In genomic region chr9:109092799-109093198, GRCm38 (mm10) we compare ENCODE assay signal across 15 mouse cellular contexts. TPM values are rescaled to one million over a fixed set of nuclear protein-coding genes. Genes with fewer than 3 reads are reported as not detected.
A peak's percentile ranks its signal among the peaks of the same experiment; 100 is the strongest.
DNase-seq lines count a peak whose midpoint lies in the region; ATAC-seq lines count a peak whose summit lies in the region.
"Had no signal": no experiment of that assay in that cellular context is flagged by ENCODE, and none has a peak within 500 bp of the region (broad histone marks: within the 10 kb centered on the region; RNA-seq: fewer than 3 reads in every experiment).

No protein-coding gene starts in this region.

- 0 out of 2 replicates have a peak overlapping the region, but pooled peaks have one; percentile 6 for H3K27ac ChIP-seq in heart, embryonic 11.5 days (ENCODE audit: low read depth, low read length)
- peak overlapping the region; percentile 28; the same call in 1 of the 2 replicates for H3K27ac ChIP-seq in neural tube, embryonic 13.5 days (replicated peaks)
- H3K27ac ChIP-seq in neural tube, embryonic 15.5 days (replicated peaks), result no peak overlapping the region
- peak overlapping the region; percentile 70 for H3K27ac ChIP-seq in liver, embryonic 12.5 days
- H3K27ac ChIP-seq: forebrain, embryonic 13.5 days; left cerebral cortex, adult 2 months had no signal

- WGBS in heart, embryonic 11.5 days (ENCODE audit: insufficient replicate concordance), result 53% methylated on average over 6 of the region's 6 CpGs
- 46% methylated on average over 6 of the region's 6 CpGs for WGBS in neural tube, embryonic 13.5 days
- 51% methylated on average over 6 of the region's 6 CpGs for WGBS in neural tube, embryonic 15.5 days
- WGBS in liver, embryonic 12.5 days (ENCODE audit: insufficient replicate concordance), result 65% methylated on average over 6 of the region's 6 CpGs

- no peaks in the 10 kb centered on the region for H3K27me3 ChIP-seq in heart, embryonic 11.5 days (ENCODE audit: control insufficient read depth, insufficient read depth, low read length)
- no peaks in the 10 kb centered on the region for H3K27me3 ChIP-seq in neural tube, embryonic 13.5 days
- H3K27me3 ChIP-seq in neural tube, embryonic 15.5 days (replicated peaks), result no peaks in the 10 kb centered on the region
- peaks cover 54% of the 10 kb centered on the region for H3K27me3 ChIP-seq in liver, embryonic 12.5 days (replicated peaks)
- H3K27me3 ChIP-seq: forebrain, embryonic 13.5 days had no signal

- no peaks in the 10 kb centered on the region for H3K9me3 ChIP-seq in heart, embryonic 11.5 days (replicated peaks; ENCODE audit: control insufficient read depth, low read length)
- no peaks in the 10 kb centered on the region for H3K9me3 ChIP-seq in neural tube, embryonic 13.5 days
- no peaks in the 10 kb centered on the region for H3K9me3 ChIP-seq in neural tube, embryonic 15.5 days (replicated peaks)
- no peaks in the 10 kb centered on the region for H3K9me3 ChIP-seq in liver, embryonic 12.5 days (replicated peaks)
- H3K9me3 ChIP-seq: forebrain, embryonic 13.5 days had no signal

- H3K9ac ChIP-seq in heart, embryonic 11.5 days (ENCODE audit: low read depth, low read length), result 0 out of 2 replicates have a peak overlapping the region, but pooled peaks have one; percentile 16
- H3K9ac ChIP-seq in neural tube, embryonic 13.5 days, result no peak overlapping the region
- H3K9ac ChIP-seq in neural tube, embryonic 15.5 days (replicated peaks), result no peak overlapping the region
- H3K9ac ChIP-seq in liver, embryonic 12.5 days, result no peak overlapping the region
- H3K9ac ChIP-seq: forebrain, embryonic 13.5 days had no signal

- H3K4me2 ChIP-seq in heart, embryonic 11.5 days, result no peak overlapping the region
- no peak overlapping the region for H3K4me2 ChIP-seq in neural tube, embryonic 13.5 days
- no peak overlapping the region for H3K4me2 ChIP-seq in neural tube, embryonic 15.5 days
- H3K4me2 ChIP-seq in liver, embryonic 12.5 days, result no peak overlapping the region
- H3K4me2 ChIP-seq: forebrain, embryonic 13.5 days had no signal

- DNase-seq in heart, postnatal 25 days (ENCODE audit: low spot score), result no peak
- no peak for DNase-seq in right cerebral cortex, postnatal 4 days
- no peak for DNase-seq in cerebellum, postnatal 36 days
- DNase-seq: B cell, adult 2 months; cerebellum, adult 11-12 months; gastrocnemius, postnatal 14 days; heart, postnatal 14 days had no signal

- 0 out of 2 replicates have a peak, but pooled peaks cover 3% of the 10 kb centered on the region for H3K36me3 ChIP-seq in heart, embryonic 11.5 days (ENCODE audit: control insufficient read depth, insufficient read depth, low read length)
- H3K36me3 ChIP-seq in neural tube, embryonic 13.5 days, result peaks cover 35% of the 10 kb centered on the region
- peaks cover 26% of the 10 kb centered on the region for H3K36me3 ChIP-seq in neural tube, embryonic 15.5 days
- H3K36me3 ChIP-seq in liver, embryonic 12.5 days, result peaks cover 38% of the 10 kb centered on the region

- intact Hi-C loops in heart, postnatal 25 days (cut with DNase I), result no loop called here

- no peak overlapping the region for H3K4me3 ChIP-seq in heart, embryonic 11.5 days (ENCODE audit: low read depth, low read length)
- H3K4me3 ChIP-seq in neural tube, embryonic 13.5 days, result no peak overlapping the region
- no peak overlapping the region for H3K4me3 ChIP-seq in neural tube, embryonic 15.5 days (replicated peaks)
- no peak overlapping the region for H3K4me3 ChIP-seq in liver, embryonic 12.5 days
- H3K4me3 ChIP-seq: forebrain, embryonic 13.5 days; left cerebral cortex, adult 2 months had no signal

- H3K4me1 ChIP-seq in heart, embryonic 11.5 days (ENCODE audit: control insufficient read depth, insufficient read depth, low read length), result peaks cover 30% of the 10 kb centered on the region
- peaks cover 34% of the 10 kb centered on the region for H3K4me1 ChIP-seq in neural tube, embryonic 13.5 days (replicated peaks)
- H3K4me1 ChIP-seq in neural tube, embryonic 15.5 days, result peaks cover 37% of the 10 kb centered on the region
- H3K4me1 ChIP-seq in liver, embryonic 12.5 days, result peaks cover 46% of the 10 kb centered on the region

- no peak for ATAC-seq in heart, embryonic 11.5 days (replicated peaks; ENCODE audit: insufficient number of reproducible peaks, low FRiP score, low TSS enrichment)
- ATAC-seq in neural tube, embryonic 13.5 days (ENCODE audit: low read depth), result no peak
- no peak for ATAC-seq in neural tube, embryonic 15.5 days (ENCODE audit: low FRiP score)
- ATAC-seq in liver, embryonic 12.5 days, result peak; percentile 41
- no peak for ATAC-seq in granulocyte monocyte progenitor cell, adult 5-6 weeks (replicated peaks; ENCODE audit: poor library complexity, severe bottlenecking)
- ATAC-seq: forebrain, embryonic 13.5 days had no signal

RNA-seq across cellular contexts. Expression of gene Plxnb1, which starts 2.4 kb away (rescaled TPM):
- 5.5 and 6.8 TPM in 2 replicates for polyA plus RNA-seq in heart, embryonic 11.5 days (2014; fragmentation: Nextera tagmentation; extraction: Ambion mirVana)
- total RNA-seq in heart, postnatal 25 days (2021), result 10 to 100 TPM; 21.1 to 22.9 TPM
- 19.9 and 22.2 TPM in 2 replicates for polyA plus RNA-seq in neural tube, embryonic 13.5 days (2015; fragmentation: Nextera tagmentation; extraction: Ambion mirVana)
- polyA plus RNA-seq in neural tube, embryonic 15.5 days (2015; fragmentation: Nextera tagmentation; extraction: Ambion mirVana), result 11.6 and 13.7 TPM in 2 replicates
- polyA plus RNA-seq in liver, embryonic 12.5 days (2016; fragmentation: Nextera tagmentation; extraction: Ambion mirVana), result 4.9 TPM in 2 replicates
- total RNA-seq in granulocyte monocyte progenitor cell, adult 5-6 weeks (2014; fragmentation: Nextera tagmentation), result not detected in 2 replicates
- not detected in 2 replicates for total RNA-seq in granulocyte monocyte progenitor cell, adult 5-6 weeks (2017)
- polyA plus RNA-seq: G1E had no signal

RNA-seq across cellular contexts. Expression of gene Tma7, which starts 10.4 kb away (rescaled TPM):
- 776 and 790 TPM in 2 replicates for polyA plus RNA-seq in heart, embryonic 11.5 days (2014; fragmentation: Nextera tagmentation; extraction: Ambion mirVana)
- total RNA-seq in heart, postnatal 25 days (2021), result 100 to 1,000 TPM; 243 to 255 TPM
- 726 and 792 TPM in 2 replicates for polyA plus RNA-seq in neural tube, embryonic 13.5 days (2015; fragmentation: Nextera tagmentation; extraction: Ambion mirVana)
- polyA plus RNA-seq in neural tube, embryonic 15.5 days (2015; fragmentation: Nextera tagmentation; extraction: Ambion mirVana), result 678 and 752 TPM in 2 replicates
- 522 and 538 TPM in 2 replicates for polyA plus RNA-seq in liver, embryonic 12.5 days (2016; fragmentation: Nextera tagmentation; extraction: Ambion mirVana)
- total RNA-seq in granulocyte monocyte progenitor cell, adult 5-6 weeks (2014; fragmentation: Nextera tagmentation), result 391 and 511 TPM in 2 replicates
- 153 and 178 TPM in 2 replicates for total RNA-seq in granulocyte monocyte progenitor cell, adult 5-6 weeks (2017)

RNA-seq across cellular contexts. Expression of gene Ccdc51, which starts 10.5 kb away (rescaled TPM):
- polyA plus RNA-seq in heart, embryonic 11.5 days (2014; fragmentation: Nextera tagmentation; extraction: Ambion mirVana), result 15.5 and 15.8 TPM in 2 replicates
- total RNA-seq in heart, postnatal 25 days (2021), result 10 to 100 TPM; 11.5 to 12.2 TPM
- 14.2 and 15.5 TPM in 2 replicates for polyA plus RNA-seq in neural tube, embryonic 13.5 days (2015; fragmentation: Nextera tagmentation; extraction: Ambion mirVana)
- 12.2 and 13.7 TPM in 2 replicates for polyA plus RNA-seq in neural tube, embryonic 15.5 days (2015; fragmentation: Nextera tagmentation; extraction: Ambion mirVana)
- 14.5 and 15.3 TPM in 2 replicates for polyA plus RNA-seq in liver, embryonic 12.5 days (2016; fragmentation: Nextera tagmentation; extraction: Ambion mirVana)
- total RNA-seq in granulocyte monocyte progenitor cell, adult 5-6 weeks (2014; fragmentation: Nextera tagmentation), result 8.3 and 9.6 TPM in 2 replicates
- total RNA-seq in granulocyte monocyte progenitor cell, adult 5-6 weeks (2017), result 11.6 and 18.0 TPM in 2 replicates

RNA-seq across cellular contexts. Expression of gene Atrip, which starts 18.9 kb away (rescaled TPM):
- 18.0 and 18.6 TPM in 2 replicates for polyA plus RNA-seq in heart, embryonic 11.5 days (2014; fragmentation: Nextera tagmentation; extraction: Ambion mirVana)
- 1 to 10 TPM; 6.7 to 7.1 TPM for total RNA-seq in heart, postnatal 25 days (2021)
- polyA plus RNA-seq in neural tube, embryonic 13.5 days (2015; fragmentation: Nextera tagmentation; extraction: Ambion mirVana), result 26.3 and 29.5 TPM in 2 replicates
- polyA plus RNA-seq in neural tube, embryonic 15.5 days (2015; fragmentation: Nextera tagmentation; extraction: Ambion mirVana), result 32.8 TPM in 2 replicates
- polyA plus RNA-seq in liver, embryonic 12.5 days (2016; fragmentation: Nextera tagmentation; extraction: Ambion mirVana), result 18.6 and 19.4 TPM in 2 replicates
- total RNA-seq in granulocyte monocyte progenitor cell, adult 5-6 weeks (2014; fragmentation: Nextera tagmentation), result 13.5 and 26.7 TPM in 2 replicates
- 22.2 and 30.6 TPM in 2 replicates for total RNA-seq in granulocyte monocyte progenitor cell, adult 5-6 weeks (2017)

RNA-seq across cellular contexts. Expression of gene Trex1, which starts 33.3 kb away (rescaled TPM):
- polyA plus RNA-seq in heart, embryonic 11.5 days (2014; fragmentation: Nextera tagmentation; extraction: Ambion mirVana), result 5.7 and 7.0 TPM in 2 replicates
- total RNA-seq in heart, postnatal 25 days (2021), result 10 to 100 TPM; 11.9 to 12.9 TPM
- 12.4 and 15.0 TPM in 2 replicates for polyA plus RNA-seq in neural tube, embryonic 13.5 days (2015; fragmentation: Nextera tagmentation; extraction: Ambion mirVana)
- polyA plus RNA-seq in neural tube, embryonic 15.5 days (2015; fragmentation: Nextera tagmentation; extraction: Ambion mirVana), result 13.9 and 15.6 TPM in 2 replicates
- polyA plus RNA-seq in liver, embryonic 12.5 days (2016; fragmentation: Nextera tagmentation; extraction: Ambion mirVana), result 8.8 and 9.1 TPM in 2 replicates
- total RNA-seq in granulocyte monocyte progenitor cell, adult 5-6 weeks (2014; fragmentation: Nextera tagmentation), result 23.5 and 32.3 TPM in 2 replicates
- total RNA-seq in granulocyte monocyte progenitor cell, adult 5-6 weeks (2017), result 17.1 and 17.8 TPM in 2 replicates
